Comparison of ENCODE assay signal across 21 mouse cellular contexts in genomic region chr7:55928649-55929048, GRCm38 (mm10). TPM values are rescaled to one million over a fixed set of nuclear protein-coding genes. Genes with fewer than 3 reads are reported as not detected.
DNase-seq lines count a peak whose midpoint lies in the region; ATAC-seq and TF ChIP-seq lines count a peak whose summit lies in the region.
"Had no signal": no experiment of that assay in that cellular context is flagged by ENCODE, and none has a peak within 500 bp of the region (broad histone marks: within the 10 kb centered on the region; RNA-seq: fewer than 3 reads in every experiment).

No protein-coding gene starts in this region.

- no peaks in the 10 kb centered on the region for H3K9me3 ChIP-seq in intestine, postnatal 0 days (ENCODE audit: control insufficient read depth)
- H3K9me3 ChIP-seq: liver, embryonic 15.5 days; lung, embryonic 15.5 days; megakaryocyte, embryonic 14.5 days; midbrain, embryonic 13.5 days had no signal

- H3K4me3 ChIP-seq in intestine, postnatal 0 days (ENCODE audit: low read depth, low read length) = no peak overlapping the region
- H3K4me3 ChIP-seq: erythroblast, embryonic 14.5 days; gastrocnemius, adult 2 months; liver, embryonic 15.5 days; lung, embryonic 15.5 days; megakaryocyte, embryonic 14.5 days; midbrain, embryonic 13.5 days had no signal

- H3K4me2 ChIP-seq in intestine, postnatal 0 days (replicated peaks; ENCODE audit: low read depth) = no peak overlapping the region
- H3K4me2 ChIP-seq: hindbrain, embryonic 14.5 days; liver, embryonic 15.5 days; lung, embryonic 15.5 days; midbrain, embryonic 13.5 days had no signal

- ATAC-seq in intestine, postnatal 0 days = peak; percentile 74
- no peak for ATAC-seq in inflammation-experienced regulatory T-cells, adult 6 months
- ATAC-seq: forebrain, embryonic 16.5 days; midbrain, embryonic 13.5 days had no signal

- no peak overlapping the region for H3K9ac ChIP-seq in intestine, postnatal 0 days (ENCODE audit: low read depth, low read length)
- H3K9ac ChIP-seq: hindbrain, embryonic 14.5 days; liver, embryonic 15.5 days; lung, embryonic 15.5 days; midbrain, embryonic 13.5 days had no signal

- peak; percentile 74 for DNase-seq in heart, adult 11 months
- DNase-seq in heart, adult 9 months (ENCODE audit: low spot score in 2 of 2) = no peak
- DNase-seq in kidney, adult 9 months = peak; percentile 14
- no peak for DNase-seq in kidney, postnatal 4 days
- DNase-seq in 416B (ENCODE audit: low read depth) = peak; percentile 52
- DNase-seq: adrenal gland, postnatal 36 days; cerebellum, adult 18-20 months; cerebellum, postnatal 10 days; gastrocnemius, adult 2 months; gastrocnemius, postnatal 36 days; kidney, postnatal 10 days; thymus, postnatal 4 days had no signal

- H3K4me1 ChIP-seq in intestine, postnatal 0 days (replicated peaks; ENCODE audit: control insufficient read depth, insufficient read depth, low read length) = no peaks in the 10 kb centered on the region
- H3K4me1 ChIP-seq: liver, embryonic 15.5 days; lung, embryonic 15.5 days; midbrain, embryonic 13.5 days had no signal

- 62% methylated on average over 2 of the region's 2 CpGs for WGBS in intestine, postnatal 0 days

- H3K27me3 ChIP-seq in intestine, postnatal 0 days (replicated peaks; ENCODE audit: control insufficient read depth, insufficient read depth, low read length) = no peaks in the 10 kb centered on the region
- H3K27me3 ChIP-seq: liver, embryonic 15.5 days; lung, embryonic 15.5 days; megakaryocyte, embryonic 14.5 days; midbrain, embryonic 13.5 days had no signal

- peak overlapping the region; percentile 15; the same call in 1 of the 2 replicates for H3K27ac ChIP-seq in intestine, postnatal 0 days (ENCODE audit: low read depth, low read length)
- H3K27ac ChIP-seq: gastrocnemius, adult 2 months; hindbrain, embryonic 14.5 days; liver, embryonic 15.5 days; lung, embryonic 15.5 days; midbrain, embryonic 13.5 days had no signal

- TF ChIP-seq CTCF in intestine, postnatal 0 days (IDR thresholded peaks at IDR 0.05; ENCODE audit: low read depth) = no peak

- H3K36me3 ChIP-seq in intestine, postnatal 0 days (ENCODE audit: control insufficient read depth, insufficient read depth) = peaks cover 47% of the 10 kb centered on the region

RNA-seq across cellular contexts. Expression of gene Nipa2, which starts 33.6 kb away (rescaled TPM):
- 124 and 142 TPM in 2 replicates for polyA plus RNA-seq in intestine, postnatal 0 days (2015; fragmentation: Nextera tagmentation; extraction: Ambion mirVana)
- polyA plus RNA-seq in inflammation-experienced regulatory T-cells, adult 6 months (2017; shearing (Covaris generic)) = 10 to 100 TPM; 14.3 to 29.1 (median 17.8) TPM

Comparison
In these comparisons a context has a peak if more than half of its experiments do, and no peak if none do; other contexts are left out.
1. DNase-seq: peak in heart, adult 11 months (single experiment), kidney, adult 9 months (single experiment) and 416B (single experiment); none in heart, adult 9 months (0 of 2) and kidney, postnatal 4 days (0 of 2).